Mouse (Mus musculus) frontal cortex, adult (tissue): ENCODE measurements around the gene Pi4k2b.
"Not testable (repeated sequence)": the region's sequence is repeated elsewhere in the genome, so short reads cannot be mapped to it uniquely, and the experiment has no call there.

Experiments
- ATAC-seq: cut with Nextera tagmentation; 2 replicates; pipeline ENCODE4 v1.9.2; 2017; ENCODE audit warnings: mild to moderate bottlenecking, moderate library complexity, mixed read lengths; ENCODE audit not compliant: low TSS enrichment

Gene Pi4k2b

DNA sequence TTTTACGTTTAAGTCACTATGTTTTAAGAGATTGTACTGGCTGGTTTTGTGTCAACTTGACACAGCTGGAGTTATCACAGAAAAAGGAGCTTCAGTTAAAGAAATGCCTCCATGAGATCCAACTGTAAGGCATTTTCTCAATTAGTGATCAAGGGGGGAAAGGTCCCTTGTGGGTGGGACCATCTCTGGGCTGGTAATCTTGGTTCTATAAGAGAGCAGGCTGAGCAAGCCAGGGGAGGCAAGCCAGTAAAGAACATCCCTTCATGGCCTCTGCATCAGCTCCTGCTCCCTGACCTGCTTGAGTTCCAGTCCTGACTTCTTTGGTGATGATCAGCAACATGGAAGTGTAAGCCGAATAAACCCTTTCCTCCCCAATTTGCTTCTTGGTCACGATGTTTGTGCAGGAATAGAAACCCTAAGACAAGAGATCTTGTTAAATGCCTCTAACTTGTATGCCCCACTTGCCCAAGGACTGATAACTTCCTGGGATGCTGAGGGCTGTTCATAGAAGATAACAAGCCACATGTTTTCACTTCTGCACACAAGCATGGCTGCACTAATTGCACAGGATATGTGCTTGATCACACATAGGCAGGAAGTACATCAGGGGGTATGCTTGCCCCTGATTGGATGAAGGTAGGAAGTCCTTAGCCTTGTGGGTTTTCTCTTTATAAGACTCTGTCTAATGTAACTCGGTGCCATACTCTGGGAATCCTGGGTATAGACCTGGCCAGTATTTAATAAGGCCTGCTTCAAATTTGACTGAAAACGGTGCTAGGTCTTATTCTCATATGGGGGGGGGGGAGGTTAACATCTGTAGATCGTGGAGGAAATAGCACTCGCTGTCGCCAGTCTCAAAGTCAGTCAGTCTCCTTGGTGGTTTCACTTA is 35.3 kb downstream of the Pi4k2b start:
- ATAC-seq, result not testable (repeated sequence)

DNA sequence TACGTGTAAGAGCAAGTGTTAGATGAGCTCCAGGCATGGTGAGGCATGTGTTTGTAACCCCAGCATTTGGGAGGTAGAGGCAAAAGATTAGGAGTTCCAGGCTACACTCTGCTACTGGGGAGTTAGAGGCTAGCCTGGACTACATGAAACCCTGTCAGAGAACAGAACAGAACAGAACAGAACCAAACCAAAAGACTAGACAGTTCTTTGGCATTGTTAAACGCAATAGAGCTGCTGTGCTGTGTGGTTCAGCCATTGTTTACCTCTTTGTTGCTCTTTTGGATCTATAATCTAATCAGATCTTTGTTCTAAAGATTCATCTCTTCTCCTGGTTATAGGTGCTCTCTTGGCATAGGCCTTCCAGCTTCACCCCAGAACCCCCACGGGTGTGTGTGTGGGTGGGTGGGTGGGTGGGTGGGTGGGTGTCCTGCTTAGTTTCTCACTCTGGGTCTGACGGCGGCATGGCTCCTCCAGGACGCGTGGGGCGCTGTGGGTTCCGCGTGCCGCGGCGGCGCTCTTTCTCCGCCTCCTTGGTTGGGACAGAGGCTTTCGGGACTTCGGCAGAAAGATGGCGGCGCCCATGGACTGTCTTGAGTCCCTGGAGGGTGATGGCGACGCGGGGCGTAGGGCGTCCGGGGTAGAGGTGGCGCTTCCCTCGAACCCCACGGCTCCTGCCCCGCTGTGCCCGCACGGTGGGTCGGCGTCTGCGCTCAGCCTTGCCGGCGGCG is 41.3 kb downstream of the Pi4k2b start:
- peak; percentile 99 for ATAC-seq

- ATAC-seq, result no peak; the same call in 1 of the 2 replicates
These were observed 41.9 kb downstream of the Pi4k2b start for GRCm38 (mm10) chr5:52783251-52783620.

DNA sequence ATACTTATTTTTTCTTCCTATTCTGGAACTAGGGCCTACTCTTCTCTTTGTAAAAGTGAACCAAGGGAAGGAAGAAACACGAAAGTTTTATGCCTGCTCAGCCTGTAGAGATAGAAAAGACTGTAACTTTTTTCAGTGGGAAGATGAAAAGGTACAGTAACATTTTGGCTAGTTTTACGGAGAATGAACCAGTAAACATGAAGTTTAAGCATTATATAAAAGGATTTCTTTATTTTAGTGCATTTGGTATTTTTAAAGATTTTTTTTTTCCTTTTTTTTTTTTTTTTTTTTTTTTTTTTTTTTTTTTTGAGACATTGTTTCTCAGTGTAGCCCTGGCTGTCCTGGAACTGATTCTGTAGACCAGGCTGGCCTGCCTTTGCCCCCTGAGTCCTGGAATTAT is 42.6 kb downstream of the Pi4k2b start:
- no peak for ATAC-seq

GRCm38 (mm10) chr5:52786556-52787322 is 45.4 kb downstream of the Pi4k2b start:
- no peak for ATAC-seq

GRCm38 (mm10) chr5:52793230-52793629 is 51.9 kb downstream of the Pi4k2b start:
- ATAC-seq, result no peak

DNA sequence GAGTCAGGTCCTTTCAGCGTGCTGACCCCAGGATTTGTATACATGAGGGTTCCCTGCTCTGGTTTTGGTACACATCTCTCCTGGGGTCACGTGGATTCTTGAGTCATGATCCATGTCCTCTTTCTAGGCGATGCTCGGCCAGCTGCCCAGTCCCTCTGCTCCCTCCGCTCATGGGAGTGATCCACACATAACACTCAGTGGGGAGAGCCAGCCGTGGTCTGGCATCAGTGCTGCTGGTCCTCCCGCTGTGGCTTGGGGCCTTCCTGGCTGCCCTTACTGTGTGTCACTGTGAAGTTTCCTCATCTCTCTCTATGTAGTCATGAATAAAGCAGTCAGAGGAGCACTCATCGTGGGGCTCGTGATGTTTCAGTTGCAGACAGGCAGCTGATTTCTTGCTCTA is 52.7 kb downstream of the Pi4k2b start:
- no peak for ATAC-seq

GRCm38 (mm10) chr5:52799274-52799985 is 58.1 kb downstream of the Pi4k2b start:
- no peak for ATAC-seq

- ATAC-seq, result no peak
These were observed 64.4 kb downstream of the Pi4k2b start for GRCm38 (mm10) chr5:52805801-52806200.

- no peak for ATAC-seq
These were observed 65.0 kb downstream of the Pi4k2b start for GRCm38 (mm10) chr5:52806349-52806748.

GRCm38 (mm10) chr5:52807030-52807429 is 65.7 kb downstream of the Pi4k2b start:
- no peak for ATAC-seq

DNA sequence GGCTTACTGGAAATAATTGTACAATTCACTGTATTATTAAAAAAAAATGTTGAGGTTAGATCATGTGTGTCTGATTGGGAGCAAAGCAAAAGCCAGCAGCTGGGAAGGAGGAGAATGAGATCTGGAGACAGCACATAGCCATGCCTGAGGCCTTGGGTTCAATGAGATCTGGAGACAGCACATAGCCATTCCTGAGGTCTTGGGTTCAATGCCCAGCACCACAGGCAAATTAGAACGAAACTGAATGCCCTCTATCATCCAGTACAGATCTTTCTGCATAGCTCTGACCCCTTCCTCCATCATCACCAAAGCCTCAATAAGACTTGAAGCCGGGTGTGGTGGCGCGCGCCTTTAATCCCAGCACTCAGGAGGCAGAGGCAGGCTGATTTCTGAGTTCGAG is 69.1 kb downstream of the Pi4k2b start:
- ATAC-seq, result no peak

- ATAC-seq, result no peak
These were observed 69.7 kb downstream of the Pi4k2b start for GRCm38 (mm10) chr5:52811056-52811455.

- ATAC-seq, result peak; percentile 85
These were observed 71.1 kb downstream of the Pi4k2b start for GRCm38 (mm10) chr5:52812456-52812855.

DNA sequence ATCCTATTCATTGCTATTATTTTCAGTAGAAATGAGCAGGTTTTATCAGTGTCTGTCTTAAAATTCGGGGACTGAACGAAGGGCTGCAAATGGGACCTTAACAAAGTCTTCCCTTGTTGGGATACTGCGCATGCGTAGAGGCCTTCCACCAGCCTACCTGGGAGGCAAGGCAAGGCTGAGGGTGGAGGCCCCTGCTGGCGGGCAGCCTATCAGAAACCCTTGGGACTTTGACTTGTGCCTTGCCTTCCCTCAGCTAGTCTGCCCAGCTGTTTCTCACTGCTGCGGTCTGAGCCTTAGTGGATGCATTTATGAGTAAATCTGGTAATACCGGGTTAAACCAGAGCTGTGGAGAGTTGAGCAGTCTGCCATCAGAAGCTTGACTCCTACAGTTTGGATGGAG is 71.9 kb downstream of the Pi4k2b start:
- no peak for ATAC-seq

DNA sequence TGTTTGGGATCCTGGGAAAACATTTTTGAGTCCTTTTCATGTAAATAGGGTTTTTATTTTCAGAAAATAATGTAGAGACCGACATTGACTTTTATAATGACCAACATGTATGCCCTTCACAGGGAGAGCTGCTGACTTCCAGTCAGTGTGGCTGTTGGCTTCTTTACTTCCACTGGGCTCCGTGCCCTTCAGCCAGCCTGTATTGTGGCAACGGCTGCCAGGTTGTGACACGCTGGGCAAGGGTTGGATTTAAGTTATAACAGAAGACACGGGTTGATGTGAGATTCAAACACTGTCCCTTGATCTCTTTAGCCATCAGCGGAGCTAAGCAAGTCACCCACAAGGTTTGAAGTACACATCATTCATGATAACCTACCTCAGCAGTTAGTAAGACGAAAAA is 77.3 kb downstream of the Pi4k2b start:
- no peak for ATAC-seq
